Mouse (Mus musculus) cerebellum, adult 9-11 months (tissue): Measurements from ENCODE around the gene S1pr5.
"Not testable (repeated sequence)": the region's sequence is repeated elsewhere in the genome, so short reads cannot be mapped to it uniquely, and the experiment has no call there.

Experiments used
- DNase-seq: peaks from one replicate; pipeline ENCODE4 v3.0.0; 2022

The S1pr5 gene

GRCm38 (mm10) chr9:21248326-21248725, at the start of gene S1pr5:
TSS of gene S1pr5 (minus strand) at chr9:21248443.
- DNase-seq = no peak

DNA sequence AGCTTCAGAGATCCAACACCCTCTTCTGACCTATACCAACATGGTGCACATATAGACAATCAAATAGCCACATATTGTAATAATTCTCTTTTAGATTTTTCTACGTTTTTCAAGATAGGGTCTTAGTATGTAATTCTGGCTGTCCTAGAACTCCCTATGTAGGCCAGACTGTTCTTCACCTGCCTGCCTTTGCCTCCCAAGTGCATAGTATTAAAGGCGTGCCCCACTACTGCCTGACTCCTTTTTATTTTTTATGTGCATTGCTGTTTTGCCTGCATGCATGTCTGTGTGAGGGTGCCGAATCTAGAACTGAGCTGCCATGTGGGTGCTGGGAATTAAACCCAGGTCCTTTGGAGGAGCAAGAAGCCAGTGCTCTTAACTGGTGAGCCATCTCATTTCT, 44.0 kb upstream of the S1pr5 start:
- DNase-seq = no peak

DNA sequence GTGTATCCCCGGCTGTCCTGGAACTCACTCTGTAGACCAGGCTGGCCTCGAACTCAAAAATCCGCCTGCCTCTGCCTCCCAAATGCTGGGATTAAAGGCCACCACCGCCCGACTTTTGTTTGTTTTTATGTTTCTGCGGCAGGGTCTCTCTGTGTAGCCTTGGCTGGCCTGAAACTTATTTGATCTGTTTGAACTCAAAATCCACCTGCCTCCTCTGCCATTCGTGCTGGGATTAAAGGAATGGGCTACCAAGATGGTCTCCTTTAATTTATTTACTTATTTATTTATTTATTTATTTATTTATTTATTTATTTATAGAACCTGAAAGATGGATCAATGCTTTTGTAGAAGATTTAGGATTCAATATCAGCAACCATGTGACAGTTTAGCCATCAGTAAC, 43.6 kb upstream of the S1pr5 start:
- DNase-seq = not testable (repeated sequence)

DNA sequence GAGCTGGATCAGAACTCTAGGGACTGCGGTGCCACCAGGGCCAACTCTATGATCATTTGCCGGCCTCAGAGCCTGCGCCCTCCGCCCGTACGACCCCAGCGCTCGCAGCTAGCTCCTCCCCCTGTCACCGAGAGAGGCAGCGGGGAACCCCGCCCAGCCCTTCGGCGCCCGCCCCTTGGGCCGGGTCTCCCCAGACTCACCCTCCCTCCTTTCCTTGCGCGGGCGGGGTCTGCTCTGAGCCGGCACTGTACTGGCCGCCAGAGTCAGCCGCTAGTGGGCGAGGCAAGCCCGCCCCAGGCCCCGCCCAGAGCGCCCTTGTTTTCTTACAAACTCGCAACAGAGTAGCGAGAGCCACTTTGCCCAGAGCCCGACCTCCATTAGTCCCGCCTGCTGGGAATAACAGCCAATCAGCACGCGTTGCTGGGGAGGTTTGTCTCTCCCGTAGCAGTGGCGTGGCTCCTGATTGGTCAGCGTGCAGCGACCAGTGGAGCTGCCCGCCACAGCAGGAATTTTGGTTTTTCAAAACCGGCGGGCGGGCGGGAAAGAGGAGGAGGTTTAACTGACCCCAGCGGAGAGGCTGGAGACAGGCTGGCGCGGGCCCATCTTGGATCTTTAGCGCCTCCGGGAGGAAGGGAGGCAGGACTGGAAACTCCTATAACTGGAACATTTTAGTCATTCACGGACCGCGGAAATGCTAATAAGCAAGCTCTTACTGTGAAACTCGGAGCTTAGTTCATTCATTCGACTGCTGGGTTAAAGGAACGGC, 43.0 kb upstream of the S1pr5 start, which contains the start of gene Cdkn2d:
Gene Cdkn2d, minus strand, starts transcription at position 386 of the 766 bp plus-strand sequence.
- DNase-seq = peak; percentile 100

- DNase-seq = peak; percentile 83
These were observed 42.3 kb upstream of the S1pr5 start for GRCm38 (mm10) chr9:21290589-21290988.

- DNase-seq = no peak
These were observed 41.1 kb upstream of the S1pr5 start for GRCm38 (mm10) chr9:21289337-21289671.

GRCm38 (mm10) chr9:21288404-21289336, 40.4 kb upstream of the S1pr5 start:
- peak; percentile 70 for DNase-seq

- peak; percentile 98 for DNase-seq
These were observed 39.5 kb upstream of the S1pr5 start, which contains the start of gene Kri1 for GRCm38 (mm10) chr9:21287571-21288402. TSS of gene Kri1 (minus strand) at chr9:21287969.

DNA sequence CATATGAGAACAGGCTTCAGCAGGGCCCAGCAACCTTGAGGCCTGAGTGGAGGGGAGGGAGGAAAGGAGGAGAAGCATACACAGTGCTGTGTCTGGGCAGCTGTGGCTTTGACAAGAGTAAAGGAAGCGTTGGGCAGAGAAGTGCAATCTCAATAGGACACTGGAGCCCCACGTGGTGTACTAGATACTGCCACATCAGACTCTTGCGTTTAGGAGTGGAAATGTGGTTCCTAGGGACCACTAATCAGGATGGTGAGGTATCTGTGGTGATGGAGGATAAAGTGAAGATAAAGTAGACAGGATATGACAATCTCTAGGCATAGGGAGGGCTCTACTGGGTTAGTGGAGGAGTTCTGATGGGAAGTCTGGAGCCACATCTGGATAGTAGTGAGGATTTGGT, 38.5 kb upstream of the S1pr5 start:
- DNase-seq = no peak

GRCm38 (mm10) chr9:21283994-21284393, 35.8 kb upstream of the S1pr5 start:
- DNase-seq = no peak

GRCm38 (mm10) chr9:21283591-21283990, 35.3 kb upstream of the S1pr5 start:
- no peak for DNase-seq

DNA sequence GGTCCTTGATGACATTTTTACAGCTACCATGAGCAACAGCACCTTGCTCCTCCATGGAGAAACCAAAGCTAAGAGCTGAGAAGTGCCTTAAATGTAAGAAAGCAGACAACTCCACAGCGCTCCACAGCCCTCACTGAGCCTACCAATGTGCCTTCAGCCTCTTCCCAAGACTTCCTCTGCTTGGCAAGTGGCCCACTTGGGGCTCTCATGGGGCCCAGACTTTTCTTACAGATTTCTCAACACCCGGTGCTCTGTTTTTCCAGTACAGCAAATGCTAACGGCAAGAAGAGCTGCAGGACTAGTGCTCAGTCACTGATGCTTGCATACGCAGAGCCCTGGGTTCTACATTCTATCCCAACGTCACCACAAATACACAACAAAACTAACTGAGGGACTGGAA, 29.5 kb upstream of the S1pr5 start:
- no peak for DNase-seq

- no peak for DNase-seq
These were observed 28.1 kb upstream of the S1pr5 start for GRCm38 (mm10) chr9:21276307-21276706.

GRCm38 (mm10) chr9:21275727-21276126, 27.5 kb upstream of the S1pr5 start:
- DNase-seq = no peak

- DNase-seq = no peak
These were observed 26.9 kb upstream of the S1pr5 start for GRCm38 (mm10) chr9:21275013-21275710.

DNA sequence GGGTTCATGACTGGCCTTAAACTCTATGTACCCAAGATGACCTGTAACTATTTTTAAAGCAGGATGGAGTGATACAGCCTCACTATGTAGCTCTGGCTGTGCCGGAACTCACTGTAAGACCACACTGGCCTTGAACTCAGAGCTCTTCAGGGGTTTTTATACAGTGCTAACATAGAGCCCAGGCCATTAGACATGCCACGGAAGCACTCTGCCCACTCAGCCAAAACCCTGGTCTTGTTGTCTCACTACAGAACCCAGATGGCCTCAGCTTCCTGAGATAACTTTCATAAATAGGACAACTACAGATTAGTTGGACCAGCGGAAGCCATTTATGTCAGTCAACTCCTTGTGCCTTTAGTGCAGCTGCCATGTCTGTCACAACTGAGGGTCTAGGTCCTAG, 26.1 kb upstream of the S1pr5 start:
- DNase-seq = no peak

GRCm38 (mm10) chr9:21273520-21274228, 25.4 kb upstream of the S1pr5 start:
- no peak for DNase-seq

DNA sequence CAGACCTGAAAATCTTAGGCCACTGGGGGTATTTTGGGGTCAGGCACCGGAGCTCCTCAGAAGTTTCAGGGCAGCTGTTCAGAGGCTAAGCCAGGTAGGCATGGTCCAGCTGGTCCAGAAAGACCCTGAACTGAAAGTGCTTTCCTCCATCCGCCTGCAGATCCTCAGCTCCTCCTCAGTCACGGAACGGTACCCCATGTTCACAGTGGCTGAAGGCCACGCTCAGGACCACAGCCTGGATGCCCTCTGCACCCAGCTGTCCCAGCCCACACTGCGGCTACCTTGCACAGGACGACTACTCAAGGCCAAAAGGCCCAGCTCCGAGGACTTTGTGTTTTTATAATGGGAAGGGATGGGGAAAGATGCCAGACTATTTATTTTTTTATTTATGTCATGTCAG, 24.9 kb upstream of the S1pr5 start:
- DNase-seq = no peak

GRCm38 (mm10) chr9:21272391-21272790, 24.1 kb upstream of the S1pr5 start:
- DNase-seq = no peak

DNA sequence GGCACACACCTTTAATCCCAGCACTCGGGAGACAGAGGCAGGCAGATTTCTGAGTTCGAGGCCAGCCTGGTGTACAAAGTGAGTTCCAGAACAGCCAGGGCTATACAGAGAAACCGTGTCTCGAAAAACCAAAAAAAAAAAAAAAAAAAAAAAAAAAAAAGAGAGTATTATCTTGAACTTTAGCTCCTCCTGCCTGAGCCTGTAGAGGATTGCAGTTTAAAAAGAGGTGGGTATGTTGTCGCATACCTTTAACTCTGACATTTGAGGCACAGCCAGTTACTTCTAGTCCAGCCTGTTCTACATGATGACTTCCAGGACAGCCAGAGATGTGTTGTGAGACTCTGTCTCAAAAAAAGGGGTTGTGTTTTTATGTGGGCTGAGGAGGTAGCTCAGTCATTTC, 21.3 kb upstream of the S1pr5 start:
- not testable (repeated sequence) for DNase-seq

DNA sequence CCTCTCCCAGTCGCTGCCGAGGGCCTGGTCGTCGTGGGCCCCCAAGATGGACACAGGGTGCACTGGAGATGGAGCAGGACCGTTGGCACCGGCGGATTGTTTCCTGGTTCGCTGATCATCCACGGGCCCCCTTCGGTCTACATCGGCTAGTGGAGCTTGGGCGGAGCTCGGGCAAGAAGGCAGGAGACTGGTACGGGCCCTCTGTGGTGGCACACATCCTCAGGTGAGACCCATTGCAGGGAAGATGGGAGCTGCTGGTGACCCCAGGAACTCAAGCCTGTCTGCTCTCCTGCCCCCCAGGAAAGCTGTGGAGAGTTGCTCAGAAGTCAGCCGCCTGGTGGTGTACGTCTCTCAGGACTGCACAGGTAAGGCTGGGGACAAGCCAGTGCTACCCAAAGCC, 20.1 kb upstream of the S1pr5 start:
- DNase-seq = peak; percentile 39

DNA sequence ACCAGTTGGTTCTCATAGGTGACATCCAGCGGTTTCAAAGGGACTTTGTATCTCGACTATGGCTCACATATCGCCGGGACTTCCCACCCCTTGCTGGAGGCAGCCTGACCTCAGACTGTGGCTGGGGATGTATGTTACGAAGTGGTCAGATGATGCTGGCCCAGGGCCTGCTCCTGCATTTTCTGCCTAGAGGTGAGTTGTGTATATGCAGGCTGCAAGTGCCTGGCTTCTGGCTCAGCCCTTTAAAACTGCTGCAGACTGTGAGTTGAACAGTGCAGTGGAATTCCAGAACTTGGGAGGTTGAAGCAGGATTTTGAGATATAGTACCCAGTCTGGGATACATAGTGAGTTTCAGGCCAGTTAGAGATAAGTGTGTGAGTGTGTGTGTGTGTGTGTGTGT, 18.6 kb upstream of the S1pr5 start:
- DNase-seq = no peak
